Mouse (Mus musculus): ENCODE results near the gene Krtap22-2.

GRCm38 (mm10) chr16:89013973-89014372 lies 3.4 kb upstream of the Krtap22-2 start:
- TF ChIP-seq GATA1 (IDR thresholded peaks at IDR 0.05; ENCODE audit: borderline replicate concordance, low read length), result no peak
- no peak for TF ChIP-seq FLI1 (IDR thresholded peaks at IDR 0.05; ENCODE audit: low read length)
